In the genomic region with DNA sequence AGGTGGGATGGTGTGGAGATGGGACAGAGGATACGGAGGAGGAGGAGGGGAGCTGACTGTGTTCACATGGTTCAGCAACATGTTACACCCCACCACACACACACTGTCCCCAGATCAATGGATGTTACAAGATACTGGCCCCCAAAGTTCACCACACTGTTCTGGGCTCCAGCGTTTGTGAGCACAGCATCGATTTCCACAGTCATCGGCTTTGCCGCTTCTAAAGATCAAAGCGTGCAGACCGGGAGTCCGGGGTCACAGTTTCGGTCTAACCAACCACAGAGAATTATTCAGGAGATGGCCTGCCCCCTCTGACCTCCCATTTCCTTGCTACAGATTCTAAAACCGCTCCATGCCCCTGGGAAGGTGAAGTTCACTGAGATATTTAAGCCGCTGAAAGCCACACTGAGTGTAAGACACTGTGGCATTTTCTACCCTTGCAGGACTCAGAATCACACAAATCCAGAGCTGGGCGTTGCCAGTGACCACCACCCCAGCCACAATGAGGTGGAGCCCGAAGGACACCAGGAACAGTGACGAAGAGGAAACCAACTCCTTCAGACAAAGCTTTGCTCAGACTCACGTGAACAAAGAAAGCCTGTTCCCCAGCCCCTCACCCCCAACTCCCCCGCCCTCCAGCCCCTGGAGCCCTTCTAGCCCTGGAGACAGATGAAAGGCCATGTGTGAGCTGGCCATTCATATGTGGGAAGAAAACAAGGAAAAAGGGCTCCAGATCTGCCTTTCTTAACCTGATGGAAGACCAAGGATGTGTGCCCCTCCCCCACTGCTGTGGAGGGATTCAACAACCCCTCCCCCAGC, we compare ENCODE assay signal across 12 mouse cellular contexts. TPM values are rescaled to one million over a fixed set of nuclear protein-coding genes. Genes with fewer than 3 reads are reported as not detected.
DNase-seq lines count a peak whose midpoint lies in the region; ATAC-seq lines count a peak whose summit lies in the region.
"Had no signal": no experiment of that assay in that cellular context is flagged by ENCODE, and none has a peak within 500 bp of the region (broad histone marks: within the 10 kb centered on the region; RNA-seq: fewer than 3 reads in every experiment).

No protein-coding gene starts in this region.

- peak overlapping the region; percentile 14; the same call in 1 of the 2 replicates for H3K4me2 ChIP-seq in embryonic facial prominence, embryonic 11.5 days (ENCODE audit: low read depth, low read length)
- H3K4me2 ChIP-seq in limb, embryonic 13.5 days (replicated peaks): no peak overlapping the region; the same call in 1 of the 2 replicates

- no peak overlapping the region; the same call in 1 of the 2 replicates for H3K27ac ChIP-seq in embryonic facial prominence, embryonic 11.5 days (replicated peaks; ENCODE audit: low read depth, low read length)
- H3K27ac ChIP-seq in limb, embryonic 13.5 days: no peak overlapping the region
- H3K27ac ChIP-seq: macrophage had no signal

- ATAC-seq in embryonic facial prominence, embryonic 11.5 days (replicated peaks; ENCODE audit: insufficient number of reproducible peaks, low FRiP score, low TSS enrichment, low read depth): peak; percentile 75
- ATAC-seq in limb, embryonic 13.5 days (ENCODE audit: low FRiP score, low read depth): peak; percentile 48; the same call in 1 of the 2 replicates
- ATAC-seq in frontal cortex, adult (ENCODE audit: low TSS enrichment): no peak

- H3K9me3 ChIP-seq in embryonic facial prominence, embryonic 11.5 days (replicated peaks; ENCODE audit: control insufficient read depth, low read length): no peaks in the 10 kb centered on the region
- H3K9me3 ChIP-seq in limb, embryonic 13.5 days: no peaks in the 10 kb centered on the region

- no peaks in the 10 kb centered on the region for H3K36me3 ChIP-seq in embryonic facial prominence, embryonic 11.5 days (replicated peaks; ENCODE audit: control insufficient read depth, insufficient read depth, low read depth, low read length)
- H3K36me3 ChIP-seq in limb, embryonic 13.5 days: no peaks in the 10 kb centered on the region
- H3K36me3 ChIP-seq: G1E had no signal

- peak; percentile 44 for DNase-seq in kidney, postnatal 10 days
- no peak for DNase-seq in kidney, adult 9 months
- peak; percentile 53 for DNase-seq in embryonic facial prominence, embryonic 11.5 days (ENCODE audit: low spot score)
- DNase-seq in retina, postnatal 1 day: peak; percentile 69
- no peak for DNase-seq in right cerebral cortex, postnatal 4 days
- no peak for DNase-seq in adrenal gland, postnatal 36 days
- DNase-seq: cerebellum, adult 11 months; gastrocnemius, postnatal 25 days had no signal

- H3K4me3 ChIP-seq in embryonic facial prominence, embryonic 11.5 days (ENCODE audit: low read depth, low read length): no peak overlapping the region
- no peak overlapping the region for H3K4me3 ChIP-seq in limb, embryonic 13.5 days

- 32% methylated on average over 16 of the region's 16 CpGs for WGBS in embryonic facial prominence, embryonic 11.5 days
- 58% methylated on average over 16 of the region's 16 CpGs for WGBS in limb, embryonic 13.5 days

- H3K9ac ChIP-seq in embryonic facial prominence, embryonic 11.5 days (replicated peaks; ENCODE audit: low read length): no peak overlapping the region
- no peak overlapping the region for H3K9ac ChIP-seq in limb, embryonic 13.5 days

- H3K27me3 ChIP-seq in embryonic facial prominence, embryonic 11.5 days (ENCODE audit: control insufficient read depth, insufficient read depth, low read length): no peaks in the 10 kb centered on the region
- H3K27me3 ChIP-seq in limb, embryonic 13.5 days: no peaks in the 10 kb centered on the region

- no peaks in the 10 kb centered on the region for H3K4me1 ChIP-seq in embryonic facial prominence, embryonic 11.5 days (ENCODE audit: control insufficient read depth, insufficient read depth, low read length)
- H3K4me1 ChIP-seq in limb, embryonic 13.5 days: peaks cover 29% of the 10 kb centered on the region

RNA-seq across cellular contexts. Expression of gene Gfra1, which starts 59.7 kb away (rescaled TPM):
- 15.0 and 16.4 TPM in 2 replicates for polyA plus RNA-seq in embryonic facial prominence, embryonic 11.5 days (2014; fragmentation: Nextera tagmentation; extraction: Ambion mirVana)
- polyA plus RNA-seq in limb, embryonic 13.5 days (2015; fragmentation: Nextera tagmentation; extraction: Ambion mirVana): 23.2 and 25.4 TPM in 2 replicates
- total RNA-seq in adrenal gland, postnatal 36 days (2021): 1 to 10 TPM in 1 of 2 experiments, under 1 TPM in 1; 0.76 to 1.5 TPM
- polyA plus RNA-seq: G1E, macrophage had no signal

Comparison
In these comparisons a context has a peak if more than half of its experiments do, and no peak if none do; other contexts are left out.
1. DNase-seq: peak in kidney, postnatal 10 days (single experiment), embryonic facial prominence, embryonic 11.5 days (single experiment) and retina, postnatal 1 day (single experiment); none in kidney, adult 9 months (single experiment), right cerebral cortex, postnatal 4 days (single experiment) and adrenal gland, postnatal 36 days (0 of 2).